Mouse (Mus musculus): ENCODE results near the gene Fubp3. TPM values are rescaled to one million over a fixed set of nuclear protein-coding genes. Genes with fewer than 3 reads are reported as not detected.
A peak's percentile ranks its signal among the peaks of the same experiment; 100 is the strongest.

The Fubp3 gene
- polyA plus RNA-seq, 1 experiment from 2014 or later, result 86.0 TPM

DNA sequence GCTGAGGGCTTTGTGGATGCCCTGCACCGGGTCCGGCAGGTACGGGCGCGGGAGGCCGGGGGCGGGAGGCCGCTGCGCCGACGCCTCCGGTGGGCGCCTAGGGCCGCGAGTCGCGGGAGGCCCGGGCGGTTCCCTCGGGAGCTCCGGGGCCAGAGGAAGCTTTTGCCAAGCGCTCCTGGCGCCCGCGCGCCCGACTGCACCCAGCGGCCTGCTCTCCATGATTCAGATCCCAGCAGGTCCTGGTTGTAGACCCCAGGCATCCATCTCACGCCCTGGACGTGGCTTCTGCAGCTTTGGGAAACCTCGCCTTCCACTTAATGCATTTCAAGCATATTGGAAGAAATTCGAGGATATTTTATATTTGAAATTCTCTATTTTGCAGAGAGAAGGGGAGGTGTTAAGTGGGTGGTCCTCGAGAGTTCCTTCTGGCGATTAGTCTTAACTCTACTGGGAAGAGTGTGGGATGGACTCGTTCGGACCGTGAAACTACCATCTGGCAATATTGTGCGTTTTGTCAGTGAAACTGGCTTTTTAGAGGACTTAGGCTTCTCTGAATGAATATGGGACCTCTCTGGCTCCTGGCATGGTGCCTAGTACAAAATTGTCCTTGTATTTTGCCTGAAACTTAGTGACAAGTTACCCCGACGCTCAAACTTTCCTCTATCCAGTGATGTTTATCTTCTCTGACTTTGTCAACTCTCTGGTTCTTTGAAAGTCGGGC lies 624 bp downstream of the Fubp3 start:
- 4% methylated on average over 39 of the region's 41 CpGs for WGBS
- no peaks in the 10 kb centered on the region for H3K9me3 ChIP-seq (replicated peaks)
- H3K4me3 ChIP-seq, result peak overlapping the region; percentile 100
- peak overlapping the region; percentile 89 for H3K4me2 ChIP-seq (replicated peaks)
- ATAC-seq (ENCODE audit: low FRiP score), result peak; percentile 55; the same call in 1 of the 2 replicates
- peaks cover 21% of the 10 kb centered on the region for H3K4me1 ChIP-seq
- peaks cover 10% of the 10 kb centered on the region; the same call in 1 of the 2 replicates for H3K36me3 ChIP-seq
- H3K9ac ChIP-seq, result peak overlapping the region; percentile 98
- H3K27ac ChIP-seq, result peak overlapping the region; percentile 90
- H3K27me3 ChIP-seq, result no peaks in the 10 kb centered on the region

DNA sequence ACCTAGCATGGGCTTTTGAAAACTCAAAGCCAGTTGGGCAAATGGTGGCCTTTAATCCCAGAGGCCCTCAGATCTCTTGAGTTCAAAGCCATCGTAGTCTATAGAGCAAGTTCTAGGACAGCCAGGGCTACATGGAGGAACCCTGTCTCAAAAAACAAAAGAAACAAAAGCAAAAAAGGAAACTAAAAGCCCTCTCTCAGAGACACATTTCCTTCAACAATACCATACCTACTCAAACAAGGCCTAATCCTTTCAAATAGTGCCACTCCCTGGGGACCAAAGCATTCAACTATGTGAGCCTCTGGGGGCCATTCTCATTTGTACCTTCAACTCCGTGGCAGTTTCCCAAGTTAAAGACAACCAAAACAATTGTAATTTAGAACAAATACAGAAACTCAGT lies 9.2 kb downstream of the Fubp3 start:
- no peak overlapping the region for H3K9ac ChIP-seq
- no peaks in the 10 kb centered on the region for H3K27me3 ChIP-seq
- WGBS, result 81% methylated on average over 2 of the region's 2 CpGs
- H3K27ac ChIP-seq, result no peak overlapping the region
- H3K4me1 ChIP-seq, result no peaks in the 10 kb centered on the region
- peaks cover 44% of the 10 kb centered on the region for H3K36me3 ChIP-seq
- ATAC-seq (ENCODE audit: low FRiP score), result no peak
- H3K9me3 ChIP-seq (replicated peaks), result no peaks in the 10 kb centered on the region
- no peak overlapping the region for H3K4me2 ChIP-seq (replicated peaks)
- H3K4me3 ChIP-seq, result no peak overlapping the region

DNA sequence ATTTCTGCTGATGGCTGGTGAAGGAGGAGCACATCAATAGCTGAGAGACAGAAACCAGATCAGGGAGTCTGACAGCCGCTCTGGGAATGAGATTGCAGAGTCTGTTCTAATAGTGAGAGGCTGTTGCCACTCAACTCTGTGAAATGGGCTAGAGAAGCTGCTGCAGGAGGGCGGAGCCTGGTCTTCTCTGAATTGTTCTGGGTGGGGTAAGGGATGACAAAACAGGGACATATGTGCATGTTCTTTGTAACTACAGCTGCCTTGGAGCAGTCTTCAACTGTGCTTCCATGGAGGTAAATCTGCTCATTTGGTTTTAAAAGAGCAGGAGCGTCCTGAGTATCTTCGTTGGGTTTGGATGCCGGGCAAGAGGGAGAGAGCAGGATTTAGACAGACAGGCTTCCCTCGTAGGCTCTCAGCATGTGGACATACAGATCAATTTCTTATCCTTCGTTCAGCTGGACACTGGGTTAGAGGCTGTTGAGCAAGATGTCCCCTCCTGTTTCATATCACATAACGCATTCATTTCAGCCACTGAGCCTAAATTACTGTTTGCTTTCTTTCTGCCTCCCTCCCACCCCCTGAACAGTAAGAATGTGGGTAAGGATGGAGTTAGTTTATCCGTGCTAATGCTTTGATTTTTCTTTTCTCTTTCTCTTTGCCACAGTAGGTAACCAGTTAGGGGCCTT lies 19.5 kb downstream of the Fubp3 start:
- H3K4me1 ChIP-seq, result 0 out of 2 replicates have a peak, but pooled peaks cover 4% of the 10 kb centered on the region
- H3K9ac ChIP-seq, result no peak overlapping the region
- H3K9me3 ChIP-seq (replicated peaks), result no peaks in the 10 kb centered on the region
- H3K27ac ChIP-seq, result no peak overlapping the region
- H3K4me3 ChIP-seq, result no peak overlapping the region
- no peak for ATAC-seq (ENCODE audit: low FRiP score)
- H3K36me3 ChIP-seq, result peaks cover 38% of the 10 kb centered on the region
- 82% methylated on average over 9 of the region's 9 CpGs for WGBS
- no peaks in the 10 kb centered on the region for H3K27me3 ChIP-seq
- H3K4me2 ChIP-seq (replicated peaks), result no peak overlapping the region

DNA sequence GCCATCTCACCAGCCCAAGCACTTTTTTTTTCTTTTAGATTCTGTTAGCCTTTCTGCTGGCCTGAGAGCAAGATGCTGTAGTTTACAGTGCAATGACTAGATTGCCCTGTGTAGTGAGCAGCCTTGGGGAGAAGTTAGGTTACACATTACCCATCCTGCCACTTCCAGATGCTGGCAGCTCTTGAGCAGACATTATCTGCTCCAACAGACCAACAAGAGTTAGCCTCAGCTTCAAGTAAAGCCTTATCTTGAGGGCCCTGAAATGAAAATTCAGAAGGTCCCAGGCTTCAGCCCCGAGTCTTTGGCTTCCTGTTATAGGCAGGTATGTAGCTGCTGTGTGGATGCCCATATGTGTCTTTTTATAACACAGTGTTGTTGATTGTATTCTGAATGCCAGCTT lies 35.1 kb downstream of the Fubp3 start:
- Histone ChIP-seq H3K27ac (no peak overlapping the region), H3K27me3 (peaks cover 73% of the 10 kb centered on the region), H3K36me3 (peaks cover 71% of the 10 kb centered on the region), H3K9ac (no peak overlapping the region), H3K4me3 (no peak overlapping the region), H3K9me3 (replicated peaks) (no peaks in the 10 kb centered on the region), H3K4me1 (peaks cover 31% of the 10 kb centered on the region), H3K4me2 (replicated peaks) (no peak overlapping the region)
- ATAC-seq (ENCODE audit: low FRiP score), result no peak
- 95% methylated on average over 1 of the region's 1 CpGs for WGBS

DNA sequence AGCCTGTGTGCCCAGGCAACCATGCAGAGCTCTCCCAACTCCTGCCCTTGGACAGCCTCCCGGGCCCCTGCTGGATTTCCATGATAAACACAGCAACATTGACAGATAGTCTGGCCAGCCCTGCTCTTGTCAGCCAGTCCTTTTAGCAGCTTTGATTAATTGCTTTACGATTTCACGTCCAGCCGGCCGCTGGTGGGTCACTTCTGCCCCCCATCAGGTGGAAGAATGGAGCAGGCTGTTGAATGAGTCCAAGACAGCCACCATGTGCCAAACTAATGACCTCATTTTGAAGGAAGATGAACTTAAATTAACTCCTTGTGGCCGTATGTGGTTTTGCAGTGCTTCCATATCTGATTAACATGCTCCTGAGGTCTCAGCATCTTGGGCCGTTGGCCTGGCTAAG lies 37.4 kb downstream of the Fubp3 start:
- no peak overlapping the region for H3K9ac ChIP-seq
- H3K9me3 ChIP-seq (replicated peaks), result no peaks in the 10 kb centered on the region
- peaks cover 74% of the 10 kb centered on the region for H3K36me3 ChIP-seq
- no peak overlapping the region for H3K27ac ChIP-seq
- peaks cover 31% of the 10 kb centered on the region for H3K4me1 ChIP-seq
- no peak overlapping the region for H3K4me2 ChIP-seq (replicated peaks)
- ATAC-seq (ENCODE audit: low FRiP score), result peak; percentile 79
- H3K27me3 ChIP-seq, result peaks cover 85% of the 10 kb centered on the region
- no peak overlapping the region for H3K4me3 ChIP-seq
- 33% methylated on average over 7 of the region's 7 CpGs for WGBS

DNA sequence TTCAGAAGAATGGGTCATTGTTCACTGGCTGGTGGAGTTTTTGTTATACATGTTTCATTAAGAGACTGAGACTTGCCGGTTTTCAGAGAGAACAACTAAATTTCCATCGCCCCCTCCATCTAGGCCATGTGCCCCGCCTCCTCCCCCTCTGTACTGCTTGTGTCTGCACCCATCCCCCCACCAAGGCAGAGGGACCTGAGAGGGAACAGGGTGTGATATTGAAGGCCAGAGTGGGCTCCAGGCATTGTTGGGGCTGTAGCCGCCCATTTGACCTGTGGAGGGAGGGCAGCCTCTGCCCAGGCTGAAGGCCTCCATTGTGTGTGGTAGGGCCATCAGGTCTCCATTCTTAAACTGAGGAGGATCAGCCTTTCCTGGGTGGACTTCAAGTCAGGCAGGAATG lies 38.5 kb downstream of the Fubp3 start:
- no peak for ATAC-seq (ENCODE audit: low FRiP score)

DNA sequence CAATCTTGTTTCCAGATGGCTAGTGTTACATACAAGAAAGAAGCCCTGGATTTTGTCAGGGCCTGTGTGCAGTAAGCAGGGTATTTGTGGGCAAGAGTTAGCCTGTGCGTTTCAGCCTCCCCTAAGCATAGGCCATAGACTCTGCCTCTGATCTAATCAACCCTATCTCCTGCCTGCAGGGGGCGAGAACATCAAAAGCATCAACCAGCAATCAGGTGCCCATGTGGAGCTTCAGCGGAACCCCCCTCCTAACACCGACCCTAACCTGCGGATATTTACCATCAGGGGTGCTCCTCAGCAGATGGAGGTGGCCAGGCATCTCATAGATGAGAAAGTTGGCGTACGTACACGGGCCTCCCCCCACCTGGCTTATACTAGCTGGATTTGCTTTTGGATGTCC lies 38.9 kb downstream of the Fubp3 start:
- WGBS, result 75% methylated on average over 8 of the region's 8 CpGs
- Histone ChIP-seq H3K36me3 (peaks cover 70% of the 10 kb centered on the region), H3K4me1 (peaks cover 31% of the 10 kb centered on the region)

More for the DNA sequence above, 38.5 kb downstream of the Fubp3 start:
- H3K9me3 ChIP-seq (replicated peaks), result no peaks in the 10 kb centered on the region
- H3K27ac ChIP-seq, result 0 out of 2 replicates have a peak overlapping the region, but pooled peaks have one; percentile 35
- H3K4me3 ChIP-seq, result no peak overlapping the region
- H3K27me3 ChIP-seq, result peaks cover 85% of the 10 kb centered on the region
- 38% methylated on average over 4 of the region's 4 CpGs for WGBS
- H3K4me1 ChIP-seq, result peaks cover 31% of the 10 kb centered on the region
- no peak overlapping the region for H3K9ac ChIP-seq
- H3K36me3 ChIP-seq, result peaks cover 74% of the 10 kb centered on the region
- no peak overlapping the region for H3K4me2 ChIP-seq (replicated peaks)

DNA sequence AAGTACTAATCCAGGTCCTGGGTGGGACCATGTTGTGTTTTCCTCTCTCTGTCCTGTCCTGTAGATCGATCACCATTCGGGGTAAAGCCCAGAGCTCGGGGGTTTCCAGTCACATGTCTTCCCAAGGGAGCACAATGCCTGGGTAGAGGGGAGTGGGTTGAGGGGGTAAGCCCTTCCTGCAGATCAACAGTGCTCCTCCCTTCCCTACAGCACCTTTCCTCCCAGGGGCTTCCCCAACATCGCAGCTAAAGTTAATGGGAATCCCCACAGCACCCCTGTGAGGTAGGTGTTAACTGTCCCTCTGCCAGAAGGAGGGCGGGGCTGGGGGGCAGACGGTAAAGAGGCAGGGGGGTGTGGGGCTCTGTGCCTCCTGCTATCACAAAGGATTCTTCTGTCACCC lies 40.2 kb downstream of the Fubp3 start:
- Histone ChIP-seq H3K9me3 (replicated peaks) (no peaks in the 10 kb centered on the region), H3K4me2 (replicated peaks) (no peak overlapping the region), H3K4me3 (no peak overlapping the region), H3K36me3 (peaks cover 64% of the 10 kb centered on the region), H3K4me1 (peaks cover 31% of the 10 kb centered on the region), H3K27me3 (peaks cover 70% of the 10 kb centered on the region), H3K9ac (no peak overlapping the region), H3K27ac (no peak overlapping the region)
- WGBS, result 85% methylated on average over 6 of the region's 6 CpGs
- no peak for ATAC-seq (ENCODE audit: low FRiP score)

More for the DNA sequence above, 38.9 kb downstream of the Fubp3 start:
- Histone ChIP-seq H3K27ac (0 out of 2 replicates have a peak overlapping the region, but pooled peaks have one; percentile 35), H3K4me3 (no peak overlapping the region), H3K4me2 (replicated peaks) (no peak overlapping the region), H3K9ac (no peak overlapping the region), H3K27me3 (peaks cover 81% of the 10 kb centered on the region), H3K9me3 (replicated peaks) (no peaks in the 10 kb centered on the region)
- no peak for ATAC-seq (ENCODE audit: low FRiP score)

DNA sequence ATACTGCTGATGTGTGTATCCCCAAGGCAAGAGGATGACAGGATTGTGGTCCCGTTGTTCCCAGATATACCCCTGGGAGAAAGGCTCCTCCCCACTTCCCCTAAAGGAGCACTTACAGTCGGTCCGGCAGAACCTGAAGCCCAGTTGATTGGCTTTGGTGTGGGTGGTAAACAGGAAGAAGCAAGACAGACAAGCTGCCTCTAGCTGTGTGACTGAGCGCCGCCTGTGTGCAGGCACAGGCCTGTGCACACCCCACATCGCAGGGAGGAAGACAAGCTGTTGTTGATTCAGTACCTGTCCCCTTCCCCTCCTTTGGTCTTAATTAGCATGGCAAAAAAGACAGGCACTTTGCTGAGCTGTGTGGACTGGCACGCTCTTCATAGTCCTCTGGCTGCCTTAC lies 41.3 kb downstream of the Fubp3 start:
- H3K4me3 ChIP-seq, result no peak overlapping the region
- 90% methylated on average over 7 of the region's 7 CpGs for WGBS
- no peak overlapping the region for H3K27ac ChIP-seq
- peaks cover 33% of the 10 kb centered on the region for H3K4me1 ChIP-seq
- peaks cover 58% of the 10 kb centered on the region for H3K27me3 ChIP-seq
- ATAC-seq (ENCODE audit: low FRiP score), result no peak
- no peaks in the 10 kb centered on the region for H3K9me3 ChIP-seq (replicated peaks)
- H3K4me2 ChIP-seq (replicated peaks), result no peak overlapping the region
- H3K36me3 ChIP-seq, result peaks cover 58% of the 10 kb centered on the region
- no peak overlapping the region for H3K9ac ChIP-seq

DNA sequence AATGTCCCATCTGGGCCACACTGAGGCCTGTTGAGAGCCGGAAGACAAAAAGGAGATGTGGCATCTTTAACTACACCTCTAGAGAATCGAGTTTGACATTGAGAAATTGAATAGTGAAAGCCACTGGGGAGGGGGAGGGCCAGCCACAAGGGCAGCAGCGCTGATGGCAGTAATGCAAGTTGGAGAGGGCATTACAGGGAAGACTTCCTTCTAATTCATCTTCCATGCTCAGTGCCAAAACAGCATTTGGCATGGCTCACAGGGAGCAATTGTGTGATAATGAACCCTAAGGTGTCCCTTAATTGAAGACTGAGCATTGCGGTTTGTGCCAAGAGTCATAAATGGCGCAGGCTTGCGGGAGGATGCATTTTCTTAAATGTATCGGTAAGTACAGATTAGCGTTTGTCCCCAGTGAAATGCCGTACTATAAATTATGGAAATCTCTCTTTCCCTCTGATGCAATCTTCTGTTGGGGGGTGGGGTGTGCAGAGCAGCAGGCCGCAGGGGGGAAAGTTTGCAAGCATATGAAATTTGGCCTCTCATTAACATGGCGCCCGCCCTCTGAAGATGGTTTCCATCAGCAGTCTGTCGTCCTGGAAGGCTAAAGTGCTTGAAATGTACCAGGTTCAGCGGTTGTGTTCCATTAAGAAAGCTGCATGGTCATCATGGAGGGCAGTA lies 46.2 kb downstream of the Fubp3 start:
- WGBS, result 74% methylated on average over 14 of the region's 14 CpGs

DNA sequence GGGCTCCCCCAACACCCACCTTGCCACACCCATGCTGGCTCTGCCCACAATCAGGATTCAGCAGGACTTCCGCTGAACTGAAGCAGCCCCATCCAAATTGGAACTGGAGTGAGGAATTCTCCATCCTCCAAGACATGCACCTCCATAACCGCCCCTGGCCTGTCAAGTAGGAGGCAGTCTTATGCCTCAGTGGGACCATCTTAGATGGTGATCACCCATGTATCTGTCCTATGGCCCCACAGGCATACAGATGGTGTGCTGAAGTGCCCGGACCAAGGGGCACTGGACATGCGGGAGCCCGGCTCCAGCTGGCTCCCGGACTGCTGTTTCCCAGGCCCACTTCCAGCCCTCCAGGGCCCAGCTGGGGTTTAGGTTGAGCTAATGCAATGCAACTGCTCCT lies 46.8 kb downstream of the Fubp3 start:
- 83% methylated on average over 6 of the region's 6 CpGs for WGBS
- H3K27ac ChIP-seq, result no peak overlapping the region
- H3K4me2 ChIP-seq (replicated peaks), result no peak overlapping the region
- H3K9ac ChIP-seq, result no peak overlapping the region
- no peaks in the 10 kb centered on the region for H3K9me3 ChIP-seq (replicated peaks)
- peaks cover 45% of the 10 kb centered on the region for H3K27me3 ChIP-seq
- H3K4me1 ChIP-seq, result peaks cover 6% of the 10 kb centered on the region; the same call in 1 of the 2 replicates
- H3K4me3 ChIP-seq, result no peak overlapping the region
- ATAC-seq (ENCODE audit: low FRiP score), result no peak; the same call in 1 of the 2 replicates
- peaks cover 26% of the 10 kb centered on the region for H3K36me3 ChIP-seq

More for the DNA sequence above, 46.2 kb downstream of the Fubp3 start:
- peaks cover 31% of the 10 kb centered on the region for H3K36me3 ChIP-seq
- no peaks in the 10 kb centered on the region for H3K9me3 ChIP-seq (replicated peaks)
- H3K4me1 ChIP-seq, result peaks cover 6% of the 10 kb centered on the region; the same call in 1 of the 2 replicates
- 0 out of 2 replicates have a peak overlapping the region, but pooled peaks have one; percentile 5 for H3K27ac ChIP-seq
- no peak overlapping the region for H3K4me3 ChIP-seq
- peaks cover 47% of the 10 kb centered on the region for H3K27me3 ChIP-seq
- H3K4me2 ChIP-seq (replicated peaks), result no peak overlapping the region
- ATAC-seq (ENCODE audit: low FRiP score), result 0 out of 2 replicates have a peak, but pooled peaks have one; percentile 35
- no peak overlapping the region for H3K9ac ChIP-seq

DNA sequence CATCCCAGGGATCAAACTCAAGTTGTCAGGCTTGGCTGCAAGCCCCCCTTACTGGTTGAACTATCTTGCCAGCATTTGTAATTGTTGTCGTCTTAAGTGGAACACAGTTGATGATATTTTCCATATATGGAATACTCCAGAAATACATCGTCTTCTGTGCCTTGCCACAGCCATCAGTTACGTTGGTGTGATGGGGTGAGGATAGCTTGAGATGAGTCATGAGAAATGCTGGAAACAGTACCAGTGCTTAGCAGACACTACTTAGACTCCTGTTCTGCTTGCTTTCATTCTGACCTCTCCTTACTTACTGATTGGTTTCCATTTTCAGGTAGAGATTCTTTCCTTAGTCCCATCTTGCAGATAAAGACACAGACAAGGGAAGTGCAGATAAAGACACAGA lies 61.1 kb downstream of the Fubp3 start:
- Histone ChIP-seq H3K9me3 (replicated peaks) (no peaks in the 10 kb centered on the region), H3K4me3 (no peak overlapping the region), H3K27me3 (peaks cover 98% of the 10 kb centered on the region), H3K4me2 (replicated peaks) (no peak overlapping the region), H3K4me1 (peaks cover 36% of the 10 kb centered on the region), H3K9ac (no peak overlapping the region), H3K36me3 (no peaks in the 10 kb centered on the region), H3K27ac (no peak overlapping the region)
- ATAC-seq (ENCODE audit: low FRiP score), result no peak
- 71% methylated on average over 3 of the region's 3 CpGs for WGBS
